Mouse (Mus musculus) embryonic facial prominence, embryonic 15.5 days (tissue): ENCODE measurements around the gene Zfp384. TPM values are rescaled to one million over a fixed set of nuclear protein-coding genes. Genes with fewer than 3 reads are reported as not detected.
"Not testable (repeated sequence)": the region's sequence is repeated elsewhere in the genome, so short reads cannot be mapped to it uniquely, and the experiment has no call there.

ENCODE experiments used
- ATAC-seq: fragments of 200-750 bp; cut with Nextera tagmentation; 2 replicates; pipeline ENCODE4 v1.8.0; 2017; ENCODE audit warnings: low read depth, moderate TSS enrichment; ENCODE audit not compliant: insufficient number of reproducible peaks, low FRiP score, low TSS enrichment
- H3K27ac ChIP-seq: fragments of 300-500 bp; sonication (generic); replicated peaks from 2 replicates; pipeline ENCODE4 v1.5.1; 2015; ENCODE audit warnings: mild to moderate bottlenecking, inconsistent platforms
- H3K27me3 ChIP-seq: fragments of 300-500 bp; sonication (generic); 2 replicates; pipeline ENCODE4 v1.6.1; 2015; ENCODE audit warnings: inconsistent platforms
- H3K36me3 ChIP-seq: fragments of 300-500 bp; sonication (generic); 2 replicates; pipeline ENCODE4 v1.6.1; 2015; ENCODE audit warnings: mild to moderate bottlenecking, inconsistent platforms
- H3K4me1 ChIP-seq: fragments of 300-500 bp; sonication (generic); 2 replicates; pipeline ENCODE4 v1.6.1; 2015; ENCODE audit warnings: inconsistent platforms
- H3K4me2 ChIP-seq: fragments of 300-500 bp; sonication (generic); replicated peaks from 2 replicates; pipeline ENCODE4 v1.6.1; 2015; ENCODE audit warnings: mild to moderate bottlenecking, inconsistent platforms
- H3K4me3 ChIP-seq: fragments of 300-500 bp; sonication (generic); replicated peaks from 2 replicates; pipeline ENCODE4 v1.5.1; 2015; ENCODE audit warnings: mild to moderate bottlenecking, inconsistent platforms
- H3K9ac ChIP-seq: fragments of 300-500 bp; sonication (generic); 2 replicates; pipeline ENCODE4 v1.6.1; 2015; ENCODE audit warnings: inconsistent platforms
- H3K9me3 ChIP-seq: fragments of 300-500 bp; sonication (generic); replicated peaks from 2 replicates; pipeline ENCODE4 v1.6.1; 2016; ENCODE audit warnings: inconsistent platforms
- WGBS: fragments of 180-500 bp; shearing (Covaris S2); methylation state at CpG from one replicate; pipeline ENCODE4 v1.1.7; 2015; 5-methylcytosine and 5-hydroxymethylcytosine counted together
- polyA plus RNA-seq: library from polyadenylated mRNA; unstranded; fragments of >200 nt; fragmentation: Nextera tagmentation; extraction: Ambion mirVana; gene quantifications from 2 replicates; pipeline ENCODE4 v1.2.1, GENCODE M21; 2015

The Zfp384 gene
- polyA plus RNA-seq, 1 experiment from 2014 or later = 19.2 TPM

DNA sequence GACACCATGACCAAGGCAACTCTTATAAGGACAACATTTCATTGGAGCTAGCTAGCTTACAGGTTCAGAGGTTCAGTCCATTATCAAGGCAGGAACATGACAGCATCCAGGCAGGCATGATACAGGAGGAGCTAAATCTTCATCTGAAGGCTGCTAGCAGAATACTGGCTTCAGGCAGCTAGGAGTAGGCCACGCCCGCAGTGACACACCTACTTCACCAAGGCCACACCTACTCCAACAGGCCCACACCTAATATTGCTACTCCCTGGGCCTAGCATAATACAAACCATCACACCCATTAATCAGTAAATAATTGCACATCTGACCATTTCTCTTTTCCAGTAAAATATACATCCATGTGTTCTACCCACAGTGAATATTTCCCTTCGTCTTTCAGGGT, 8.7 kb downstream of the Zfp384 start:
- 90% methylated on average over 3 of the region's 3 CpGs for WGBS
- no peaks in the 10 kb centered on the region for H3K9me3 ChIP-seq
- no peak overlapping the region for H3K9ac ChIP-seq
- H3K4me2 ChIP-seq = no peak overlapping the region
- H3K27me3 ChIP-seq = no peaks in the 10 kb centered on the region
- no peak overlapping the region for H3K4me3 ChIP-seq
- H3K36me3 ChIP-seq = peaks cover 61% of the 10 kb centered on the region
- H3K4me1 ChIP-seq = no peaks in the 10 kb centered on the region
- no peak overlapping the region for H3K27ac ChIP-seq
- ATAC-seq = no peak

GRCm38 (mm10) chr6:125030532-125030931, 21.6 kb downstream of the Zfp384 start:
- H3K4me2 ChIP-seq, H3K27me3 ChIP-seq, H3K9me3 ChIP-seq, H3K4me1 ChIP-seq, ATAC-seq, H3K27ac ChIP-seq, H3K9ac ChIP-seq, H3K4me3 ChIP-seq: not testable (repeated sequence)
- H3K36me3 ChIP-seq = peaks cover 66% of the 10 kb centered on the region
- 31% methylated on average over 7 of the region's 9 CpGs for WGBS

GRCm38 (mm10) chr6:125031604-125032003, 22.7 kb downstream of the Zfp384 start:
- H3K4me3 ChIP-seq = no peak overlapping the region
- no peak overlapping the region for H3K27ac ChIP-seq
- 86% methylated on average over 16 of the region's 16 CpGs for WGBS
- H3K27me3 ChIP-seq = no peaks in the 10 kb centered on the region
- H3K4me1 ChIP-seq = no peaks in the 10 kb centered on the region
- H3K36me3 ChIP-seq = peaks cover 70% of the 10 kb centered on the region
- no peak overlapping the region for H3K4me2 ChIP-seq
- H3K9ac ChIP-seq = no peak overlapping the region
- H3K9me3 ChIP-seq = no peaks in the 10 kb centered on the region
- no peak for ATAC-seq

DNA sequence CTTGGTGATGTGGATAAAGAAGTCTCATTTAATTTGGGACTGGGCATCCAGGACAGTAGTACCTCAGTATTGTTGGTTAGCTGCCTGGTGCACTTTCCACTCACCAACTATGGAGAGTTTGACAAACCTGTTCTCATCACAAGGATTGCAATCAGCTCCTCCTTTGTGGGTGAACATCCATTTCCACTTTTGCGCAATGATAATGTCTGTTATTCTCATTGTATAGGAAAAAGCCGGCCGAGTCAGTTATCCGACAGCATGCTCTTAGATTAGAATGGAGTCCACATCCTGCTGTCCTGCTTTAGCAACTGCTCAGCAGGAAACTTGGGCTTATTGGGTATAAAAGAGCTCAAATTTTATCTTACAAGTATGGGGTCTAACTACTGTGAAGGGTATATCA, 29.7 kb downstream of the Zfp384 start:
- 94% methylated on average over 4 of the region's 4 CpGs for WGBS
- no peak for ATAC-seq
- peaks cover 14% of the 10 kb centered on the region for H3K4me1 ChIP-seq
- no peaks in the 10 kb centered on the region for H3K27me3 ChIP-seq
- H3K9me3 ChIP-seq = no peaks in the 10 kb centered on the region
- peak overlapping the region; percentile 70 for H3K4me2 ChIP-seq
- H3K36me3 ChIP-seq = peaks cover 39% of the 10 kb centered on the region
- no peak overlapping the region for H3K9ac ChIP-seq
- peak overlapping the region; percentile 75 for H3K4me3 ChIP-seq
- H3K27ac ChIP-seq = peak overlapping the region; percentile 90; the same call in 1 of the 2 replicates

DNA sequence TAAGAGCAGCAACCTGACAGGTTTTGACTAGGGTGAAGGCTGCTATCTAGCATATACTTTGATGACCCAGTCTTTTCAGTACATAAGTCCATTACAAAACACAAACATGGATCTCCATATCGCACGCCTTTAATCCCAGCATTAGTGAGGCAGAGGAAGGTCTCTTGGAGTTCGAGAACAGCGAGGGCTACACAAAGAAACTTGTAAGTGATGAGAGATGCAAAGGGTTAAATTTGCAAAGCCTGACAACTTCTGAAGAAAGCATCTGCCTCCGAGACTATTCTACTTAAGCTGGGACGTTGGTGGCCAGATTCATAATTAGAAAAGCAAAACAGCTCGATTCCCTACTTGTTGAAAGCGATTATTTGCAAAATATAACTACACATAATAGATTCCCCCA, 30.2 kb downstream of the Zfp384 start:
- peak overlapping the region; percentile 75 for H3K4me3 ChIP-seq
- ATAC-seq = no peak
- WGBS = 6% methylated on average over 8 of the region's 8 CpGs
- H3K36me3 ChIP-seq = peaks cover 39% of the 10 kb centered on the region
- H3K27me3 ChIP-seq = no peaks in the 10 kb centered on the region
- H3K9me3 ChIP-seq = no peaks in the 10 kb centered on the region
- H3K4me1 ChIP-seq = peaks cover 14% of the 10 kb centered on the region
- peak overlapping the region; percentile 90 for H3K27ac ChIP-seq
- peak overlapping the region; percentile 70 for H3K4me2 ChIP-seq
- 0 out of 2 replicates have a peak overlapping the region, but pooled peaks have one; percentile 6 for H3K9ac ChIP-seq

GRCm38 (mm10) chr6:125039533-125040153, 30.7 kb downstream of the Zfp384 start, which contains the start of gene Ing4:
Gene Ing4 (plus strand): TSS chr6:125039760.
- Histone ChIP-seq H3K4me3 (peak within 1 kb of the TSS; percentile 75), H3K4me2 (peak within 1 kb of the TSS; percentile 70), H3K4me1 (peaks cover 14% of the 10 kb centered on the region), H3K27ac (peak within 1 kb of the TSS; percentile 90), H3K27me3 (no peaks in the 10 kb centered on the region), H3K36me3 (peaks cover 41% of the 10 kb centered on the region), H3K9me3 (no peaks in the 10 kb centered on the region), H3K9ac (peak within 1 kb of the TSS; percentile 64)
- peak; percentile 95 for ATAC-seq
- WGBS = under 1% methylated on average over 26 of the region's 26 CpGs

DNA sequence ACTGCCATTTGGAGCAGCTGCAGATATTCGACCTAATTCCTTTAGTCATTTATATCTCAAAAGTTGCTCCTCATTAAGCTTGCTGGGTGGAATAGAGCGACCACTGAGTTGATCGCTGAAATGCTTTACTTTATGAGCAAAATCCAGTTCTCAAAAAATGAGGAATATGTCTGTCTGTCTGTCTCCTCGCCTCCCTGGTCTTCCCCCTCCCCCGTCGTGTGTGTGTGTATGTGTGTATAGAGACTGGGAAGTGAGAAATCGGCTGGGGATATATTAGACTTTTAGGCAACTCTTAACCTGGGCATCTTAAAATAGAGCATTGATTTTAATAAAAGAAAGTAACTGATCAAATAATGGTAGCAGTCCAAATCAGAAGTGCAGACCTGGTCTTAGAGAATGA, 31.3 kb downstream of the Zfp384 start:
- H3K27ac ChIP-seq = peak overlapping the region; percentile 78
- WGBS = 11% methylated on average over 7 of the region's 7 CpGs
- no peak for ATAC-seq
- no peaks in the 10 kb centered on the region for H3K27me3 ChIP-seq
- H3K4me2 ChIP-seq = peak overlapping the region; percentile 70
- peak overlapping the region; percentile 75 for H3K4me3 ChIP-seq
- peak overlapping the region; percentile 64 for H3K9ac ChIP-seq
- peaks cover 40% of the 10 kb centered on the region for H3K36me3 ChIP-seq
- H3K4me1 ChIP-seq = peaks cover 14% of the 10 kb centered on the region
- H3K9me3 ChIP-seq = no peaks in the 10 kb centered on the region

DNA sequence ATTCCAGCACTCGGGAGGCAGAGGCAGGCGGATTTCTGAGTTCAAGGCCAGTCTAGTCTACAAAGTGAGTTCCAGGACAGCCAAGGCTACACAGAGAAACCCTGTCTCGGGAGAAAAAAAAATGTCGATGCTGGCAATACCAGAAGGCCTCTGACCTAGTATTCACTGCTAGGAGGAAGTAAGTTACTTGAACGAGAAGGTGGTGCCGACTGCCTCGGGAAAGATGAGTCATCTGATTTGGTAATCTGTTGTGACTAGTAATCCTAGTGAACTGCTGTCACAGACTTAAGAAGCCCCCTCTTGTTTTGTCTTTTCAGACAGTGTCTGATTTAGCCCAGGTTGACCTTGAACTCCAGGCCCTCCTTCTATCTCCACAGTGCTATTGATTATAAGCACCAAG, 32.1 kb downstream of the Zfp384 start:
- H3K4me3 ChIP-seq = no peak overlapping the region
- no peaks in the 10 kb centered on the region for H3K27me3 ChIP-seq
- peaks cover 14% of the 10 kb centered on the region for H3K4me1 ChIP-seq
- H3K27ac ChIP-seq = no peak overlapping the region
- no peaks in the 10 kb centered on the region for H3K9me3 ChIP-seq
- WGBS = 73% methylated on average over 7 of the region's 7 CpGs
- no peak overlapping the region for H3K9ac ChIP-seq
- no peak for ATAC-seq
- no peak overlapping the region for H3K4me2 ChIP-seq
- peaks cover 38% of the 10 kb centered on the region for H3K36me3 ChIP-seq

GRCm38 (mm10) chr6:125042081-125042480, 33.1 kb downstream of the Zfp384 start:
- Histone ChIP-seq H3K9ac (no peak overlapping the region), H3K27me3 (no peaks in the 10 kb centered on the region), H3K4me1 (peaks cover 14% of the 10 kb centered on the region), H3K27ac (no peak overlapping the region), H3K36me3 (peaks cover 39% of the 10 kb centered on the region), H3K4me2 (no peak overlapping the region), H3K9me3 (no peaks in the 10 kb centered on the region), H3K4me3 (no peak overlapping the region)
- ATAC-seq = no peak
- WGBS = 94% methylated on average over 7 of the region's 7 CpGs

DNA sequence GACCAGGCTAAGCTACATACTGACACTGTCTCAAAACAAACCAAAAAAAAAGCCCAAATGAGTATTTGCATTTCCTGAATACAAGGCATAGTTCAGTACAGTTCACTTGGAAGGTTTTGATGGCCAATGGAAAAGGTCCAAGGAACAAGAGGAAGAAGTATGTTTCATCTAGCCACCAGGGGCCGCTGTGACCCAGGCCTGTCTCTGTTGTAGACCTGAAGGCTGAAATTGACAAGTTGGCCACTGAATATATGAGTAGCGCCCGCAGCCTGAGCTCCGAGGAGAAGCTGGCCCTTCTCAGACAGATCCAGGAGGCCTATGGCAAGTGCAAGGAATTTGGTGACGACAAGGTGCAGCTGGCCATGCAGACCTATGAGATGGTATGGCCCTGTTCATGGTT, 37.7 kb downstream of the Zfp384 start:
- no peak overlapping the region for H3K27ac ChIP-seq
- peaks cover 77% of the 10 kb centered on the region for H3K36me3 ChIP-seq
- no peaks in the 10 kb centered on the region for H3K9me3 ChIP-seq
- H3K27me3 ChIP-seq = no peaks in the 10 kb centered on the region
- no peak for ATAC-seq
- H3K4me2 ChIP-seq = no peak overlapping the region
- H3K4me3 ChIP-seq = no peak overlapping the region
- no peak overlapping the region for H3K9ac ChIP-seq
- 32% methylated on average over 5 of the region's 5 CpGs for WGBS
- no peaks in the 10 kb centered on the region for H3K4me1 ChIP-seq

DNA sequence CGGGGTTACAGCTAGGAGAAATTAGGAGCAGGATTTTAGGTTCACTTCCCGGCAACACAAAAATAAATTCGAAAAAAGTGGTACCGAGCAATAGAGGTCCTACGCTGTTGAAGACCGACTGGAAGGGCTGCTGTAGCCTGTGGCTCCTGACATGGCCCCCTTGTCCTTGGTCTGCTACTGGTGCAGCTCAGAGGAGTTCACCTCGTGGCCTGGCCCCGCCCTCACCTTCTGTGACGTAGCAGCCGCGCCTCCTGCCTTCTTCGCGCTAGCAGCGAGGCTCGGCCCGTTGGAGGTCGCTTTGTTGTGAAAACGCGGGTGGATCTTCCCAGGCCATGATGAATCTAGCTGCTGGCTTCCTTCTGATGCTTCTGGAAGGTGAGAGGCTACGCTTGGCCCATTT, 40.7 kb downstream of the Zfp384 start, which contains the start of gene Acrbp:
Gene Acrbp, plus strand, starts transcription at position 12 of the 400 bp plus-strand sequence.
- Histone ChIP-seq H3K4me1 (no peaks in the 10 kb centered on the region), H3K27ac (no peak within 1 kb of the TSS), H3K9me3 (no peaks in the 10 kb centered on the region), H3K27me3 (no peaks in the 10 kb centered on the region), H3K4me3 (no peak within 1 kb of the TSS), H3K4me2 (no peak within 1 kb of the TSS), H3K9ac (no peak within 1 kb of the TSS), H3K36me3 (peaks cover 87% of the 10 kb centered on the region)
- WGBS = 35% methylated on average over 20 of the region's 20 CpGs
- ATAC-seq = no peak

- Histone ChIP-seq H3K9ac (no peak overlapping the region), H3K9me3 (no peaks in the 10 kb centered on the region), H3K4me2 (no peak overlapping the region), H3K4me1 (no peaks in the 10 kb centered on the region), H3K36me3 (peaks cover 85% of the 10 kb centered on the region), H3K27me3 (no peaks in the 10 kb centered on the region), H3K4me3 (no peak overlapping the region), H3K27ac (no peak overlapping the region)
- no peak for ATAC-seq
- whole genome bisulfite sequencing = 70% methylated on average over 5 of the region's 5 CpGs
These were observed 42.3 kb downstream of the Zfp384 start for GRCm38 (mm10) chr6:125051237-125051636.
